In genomic region chr5:103208869-103209268, GRCm38 (mm10) we compare ENCODE assay signal across 12 mouse cellular contexts. TPM values are rescaled to one million over a fixed set of nuclear protein-coding genes. Genes with fewer than 3 reads are reported as not detected.
DNase-seq lines count a peak whose midpoint lies in the region; ATAC-seq and TF ChIP-seq lines count a peak whose summit lies in the region.
"Had no signal": no experiment of that assay in that cellular context is flagged by ENCODE, and none has a peak within 500 bp of the region (broad histone marks: within the 10 kb centered on the region; RNA-seq: fewer than 3 reads in every experiment).

No protein-coding gene starts in this region.

- DNase-seq in forebrain, embryonic 11.5 days (ENCODE audit: low spot score) = no peak
- DNase-seq in forebrain, embryonic 10.5 days (ENCODE audit: extremely low spot score, low spot score) = no peak
- DNase-seq in cerebellum, adult 11-12 months = peak; percentile 72
- DNase-seq in forebrain, postnatal 0 days = no peak
- peak; percentile 50 for DNase-seq in midbrain, postnatal 0 days (ENCODE audit: low spot score)
- DNase-seq in kidney, adult 2 months = no peak
- no peak for DNase-seq in lung, postnatal 14 days
- DNase-seq: B cell, adult 2 months; kidney, adult 11 months; lung, adult 18-20 months had no signal

- no peak overlapping the region for H3K9ac ChIP-seq in forebrain, embryonic 11.5 days (ENCODE audit: low read length)
- peak overlapping the region; percentile 83 for H3K9ac ChIP-seq in forebrain, postnatal 0 days
- peak overlapping the region; percentile 64 for H3K9ac ChIP-seq in midbrain, postnatal 0 days (replicated peaks; ENCODE audit: low read length, poor library complexity, severe bottlenecking)

- no peak overlapping the region for H3K4me3 ChIP-seq in forebrain, embryonic 11.5 days (ENCODE audit: low read depth, low read length)
- no peak overlapping the region for H3K4me3 ChIP-seq in forebrain, embryonic 10.5 days
- peak overlapping the region; percentile 72 for H3K4me3 ChIP-seq in forebrain, postnatal 0 days (ENCODE audit: low read depth, low read length)
- H3K4me3 ChIP-seq in midbrain, postnatal 0 days (ENCODE audit: low read depth, low read length) = peak overlapping the region; percentile 50
- H3K4me3 ChIP-seq in kidney, adult 2 months (ENCODE audit: insufficient read depth, low read depth, low read length) = no peak overlapping the region
- H3K4me3 ChIP-seq: erythroblast, embryonic 14.5 days had no signal

- H3K9me3 ChIP-seq in forebrain, embryonic 11.5 days (ENCODE audit: control insufficient read depth, low read length) = no peaks in the 10 kb centered on the region
- H3K9me3 ChIP-seq in forebrain, embryonic 10.5 days = no peaks in the 10 kb centered on the region
- no peaks in the 10 kb centered on the region for H3K9me3 ChIP-seq in forebrain, postnatal 0 days (ENCODE audit: low read length)
- no peaks in the 10 kb centered on the region for H3K9me3 ChIP-seq in midbrain, postnatal 0 days (ENCODE audit: low read length)

- ATAC-seq in forebrain, embryonic 11.5 days (replicated peaks; ENCODE audit: low FRiP score) = no peak
- ATAC-seq in forebrain, postnatal 0 days = no peak
- no peak for ATAC-seq in midbrain, postnatal 0 days (ENCODE audit: low FRiP score)
- ATAC-seq in megakaryocyte, adult 5-6 weeks (ENCODE audit: poor library complexity, severe bottlenecking) = no peak

- H3K36me3 ChIP-seq in forebrain, embryonic 11.5 days (ENCODE audit: control insufficient read depth, insufficient read depth, low read length) = no peaks in the 10 kb centered on the region
- H3K36me3 ChIP-seq in forebrain, embryonic 10.5 days (replicated peaks) = no peaks in the 10 kb centered on the region
- H3K36me3 ChIP-seq in forebrain, postnatal 0 days (ENCODE audit: insufficient read depth) = no peaks in the 10 kb centered on the region
- no peaks in the 10 kb centered on the region for H3K36me3 ChIP-seq in midbrain, postnatal 0 days (ENCODE audit: insufficient read depth, low read length)
- no peaks in the 10 kb centered on the region for H3K36me3 ChIP-seq in kidney, adult 2 months (ENCODE audit: control insufficient read depth, insufficient read depth, low read length)

- TF ChIP-seq CTCF in forebrain, postnatal 0 days (IDR thresholded peaks at IDR 0.05; ENCODE audit: low read depth) = no peak
- TF ChIP-seq CTCF in midbrain, postnatal 0 days (IDR thresholded peaks at IDR 0.05) = no peak
- no peak for TF ChIP-seq CTCF in kidney, adult 2 months (conservative IDR thresholded peaks at IDR 0.05; ENCODE audit: insufficient read depth, insufficient read length, low read depth, low read length)

- no peaks in the 10 kb centered on the region for H3K4me1 ChIP-seq in forebrain, embryonic 11.5 days (replicated peaks; ENCODE audit: control insufficient read depth, insufficient read depth, low read length)
- H3K4me1 ChIP-seq in forebrain, embryonic 10.5 days = peaks cover 27% of the 10 kb centered on the region
- no peaks in the 10 kb centered on the region; the same call in 1 of the 2 replicates for H3K4me1 ChIP-seq in forebrain, postnatal 0 days (ENCODE audit: insufficient read depth)
- peaks cover 11% of the 10 kb centered on the region; the same call in 1 of the 2 replicates for H3K4me1 ChIP-seq in midbrain, postnatal 0 days (ENCODE audit: insufficient read depth, low read length)
- no peaks in the 10 kb centered on the region for H3K4me1 ChIP-seq in kidney, adult 2 months (ENCODE audit: control insufficient read depth, insufficient read depth, low read length)

- 0 out of 2 replicates have a peak overlapping the region, but pooled peaks have one; percentile 36 for H3K4me2 ChIP-seq in forebrain, embryonic 11.5 days (ENCODE audit: low read depth, low read length, severe bottlenecking)
- peak overlapping the region; percentile 50 for H3K4me2 ChIP-seq in forebrain, postnatal 0 days (ENCODE audit: low read depth)
- peak overlapping the region; percentile 60 for H3K4me2 ChIP-seq in midbrain, postnatal 0 days (ENCODE audit: low read depth, low read length, poor library complexity, severe bottlenecking)

- H3K27me3 ChIP-seq in forebrain, embryonic 11.5 days (ENCODE audit: control insufficient read depth, insufficient read depth, low read length) = no peaks in the 10 kb centered on the region
- H3K27me3 ChIP-seq in forebrain, embryonic 10.5 days (ENCODE audit: poor library complexity, severe bottlenecking) = peaks cover 6% of the 10 kb centered on the region; the same call in 1 of the 2 replicates
- no peaks in the 10 kb centered on the region for H3K27me3 ChIP-seq in forebrain, postnatal 0 days (ENCODE audit: insufficient read depth, low read length)
- no peaks in the 10 kb centered on the region for H3K27me3 ChIP-seq in midbrain, postnatal 0 days (ENCODE audit: insufficient read depth, low read length)
- no peaks in the 10 kb centered on the region; the same call in 1 of the 2 replicates for H3K27me3 ChIP-seq in kidney, adult 2 months (replicated peaks; ENCODE audit: control insufficient read depth, insufficient read depth, low read length)

- no peak overlapping the region for H3K27ac ChIP-seq in forebrain, embryonic 11.5 days (ENCODE audit: low read depth, low read length)
- H3K27ac ChIP-seq in forebrain, embryonic 10.5 days = no peak overlapping the region
- H3K27ac ChIP-seq in forebrain, postnatal 0 days (ENCODE audit: low read depth, low read length) = peak overlapping the region; percentile 91
- H3K27ac ChIP-seq in midbrain, postnatal 0 days (ENCODE audit: low read depth, low read length) = peak overlapping the region; percentile 81
- no peak overlapping the region for H3K27ac ChIP-seq in kidney, adult 2 months (ENCODE audit: insufficient read depth, low read depth, low read length)

- WGBS in forebrain, embryonic 11.5 days = 59% methylated on average over 8 of the region's 8 CpGs
- 60% methylated on average over 8 of the region's 8 CpGs for WGBS in forebrain, embryonic 10.5 days
- WGBS in forebrain, postnatal 0 days = 36% methylated on average over 8 of the region's 8 CpGs
- 22% methylated on average over 8 of the region's 8 CpGs for WGBS in midbrain, postnatal 0 days
- WGBS in kidney, adult 2 months = 76% methylated on average over 8 of the region's 8 CpGs

- no peak for TF ChIP-seq POLR2A in kidney, adult 2 months (IDR thresholded peaks at IDR 0.05; ENCODE audit: low read depth, low read length)

RNA-seq across cellular contexts. Expression of gene Mapk10, which starts 2.3 kb away (rescaled TPM):
- polyA plus RNA-seq in forebrain, embryonic 11.5 days (2014; fragmentation: Nextera tagmentation; extraction: Ambion mirVana) = 28.6 and 30.1 TPM in 2 replicates
- 7.7 TPM in 2 replicates for polyA plus RNA-seq in forebrain, embryonic 10.5 days (2016; fragmentation: Nextera tagmentation; extraction: Ambion mirVana)
- 36.2 and 41.5 TPM in 2 replicates for total RNA-seq in forebrain, postnatal 0 days (2014; rRNA removed)
- 74.6 and 89.2 TPM in 2 replicates for polyA plus RNA-seq in forebrain, postnatal 0 days (2015; fragmentation: Nextera tagmentation; extraction: Ambion mirVana)
- 35.8 and 46.6 TPM in 2 replicates for total RNA-seq in midbrain, postnatal 0 days (2014; rRNA removed)
- polyA plus RNA-seq in midbrain, postnatal 0 days (2015; fragmentation: Nextera tagmentation; extraction: Ambion mirVana) = 99.8 and 110 TPM in 2 replicates
- 0.45 and 1.5 TPM in 2 replicates for polyA plus RNA-seq in kidney, adult 2 months (2012; rRNA removed)
- total RNA-seq in megakaryocyte, adult 5-6 weeks (2015) = not detected in 2 replicates
- not detected in 2 replicates for total RNA-seq in megakaryocyte, adult 5-6 weeks (2017)
- polyA plus RNA-seq: erythroblast, embryonic 14.5 days had no signal

Comparison
In these comparisons a context has a peak if more than half of its experiments do, and no peak if none do; other contexts are left out.
1. H3K27ac ChIP-seq: peak in forebrain, postnatal 0 days (single experiment) and midbrain, postnatal 0 days (single experiment); none in forebrain, embryonic 11.5 days (single experiment), forebrain, embryonic 10.5 days (single experiment) and kidney, adult 2 months (single experiment).
2. H3K4me3 ChIP-seq: peak in forebrain, postnatal 0 days (single experiment) and midbrain, postnatal 0 days (single experiment); none in forebrain, embryonic 11.5 days (single experiment), forebrain, embryonic 10.5 days (single experiment) and kidney, adult 2 months (single experiment).
3. DNase-seq: peak in cerebellum, adult 11-12 months (single experiment) and midbrain, postnatal 0 days (single experiment); none in forebrain, embryonic 11.5 days (single experiment), forebrain, embryonic 10.5 days (single experiment), forebrain, postnatal 0 days (single experiment), kidney, adult 2 months (single experiment) and lung, postnatal 14 days (single experiment).
4. Peak in every context shown above with its lines, with median percentiles within 50 percentile points of each other: H3K4me2 ChIP-seq.